Mouse (Mus musculus) heart, postnatal 0 days (tissue): ENCODE measurements around the gene Galns.

Experiments used
- CTCF ChIP-seq: IDR thresholded peaks from 2 replicates; pipeline ENCODE4 v1.5.1; 2016; ENCODE audit warnings: antibody characterized with exemption, control low read depth, low read depth
- EP300 ChIP-seq: IDR thresholded peaks from 2 replicates; pipeline ENCODE4 v1.6.1; 2016; ENCODE audit warnings: antibody characterized with exemption, low read depth

GRCm38 (mm10) chr8:122568881-122569309 lies 42.4 kb downstream of the Galns start:
- TF ChIP-seq CTCF: no peak
- no peak for TF ChIP-seq EP300
